Mouse (Mus musculus) mammary gland, adult 2 months (tissue): ENCODE results near the gene Xpr1. TPM values are rescaled to one million over a fixed set of nuclear protein-coding genes. Genes with fewer than 3 reads are reported as not detected.

ENCODE experiments used
- polyA plus RNA-seq: library from polyadenylated mRNA; depleted of rRNA; stranded (reverse); fragments of >200 nt; gene quantifications from 2 replicates; pipeline ENCODE4 v1.2.3, GENCODE M21; 2012; ENCODE audit warnings: low replicate concordance; rRNA removed

Gene Xpr1
- 5.6 and 11.3 TPM in 2 replicates for polyA plus RNA-seq

GRCm38 (mm10) chr1:155416701-155417677 lies at the start of gene Xpr1:
Gene Xpr1 (minus strand): TSS chr1:155417415.

GRCm38 (mm10) chr1:155243797-155244770 lies 173.1 kb downstream of the Xpr1 start, which contains the start of gene BC034090:
Gene BC034090 (minus strand): TSS chr1:155244444.

Other genes starting within 250 kb of the Xpr1 start
- 7.9 and 8.5 TPM in 2 replicates for gene BC034090, start 173.0 kb downstream of the Xpr1 start, polyA plus RNA-seq
- 58.0 and 301 TPM in 2 replicates for gene Acbd6, start 140.7 kb upstream of the Xpr1 start, polyA plus RNA-seq